Mouse (Mus musculus): Measurements from ENCODE around the gene Pitx1. TPM values are rescaled to one million over a fixed set of nuclear protein-coding genes. Genes with fewer than 3 reads are reported as not detected.

Pitx1 gene
- polyA plus RNA-seq, 1 experiment from 2014 or later: 0.42 TPM

Other genes starting within 250 kb of the Pitx1 start
- gene B4galt7, start 236.3 kb downstream of the Pitx1 start, polyA plus RNA-seq (2014; fragmentation: Nextera tagmentation; extraction: Ambion mirVana): 13.5 and 18.2 TPM in 2 replicates
- gene Caml, start 213.2 kb downstream of the Pitx1 start, polyA plus RNA-seq (2014; fragmentation: Nextera tagmentation; extraction: Ambion mirVana): 58.3 and 60.3 TPM in 2 replicates
- 35.7 and 48.5 TPM in 2 replicates for gene Ddx46, start 201.2 kb downstream of the Pitx1 start, polyA plus RNA-seq (2014; fragmentation: Nextera tagmentation; extraction: Ambion mirVana)
- 55.2 and 77.6 TPM in 2 replicates for gene B230219D22Rik, start 143.1 kb downstream of the Pitx1 start, polyA plus RNA-seq (2014; fragmentation: Nextera tagmentation; extraction: Ambion mirVana)
- 87.1 and 91.7 TPM in 2 replicates for gene Txndc15, start 121.5 kb downstream of the Pitx1 start, polyA plus RNA-seq (2014; fragmentation: Nextera tagmentation; extraction: Ambion mirVana)
- 49.2 and 58.4 TPM in 2 replicates for gene Pcbd2, start 108.8 kb downstream of the Pitx1 start, polyA plus RNA-seq (2014; fragmentation: Nextera tagmentation; extraction: Ambion mirVana)
- gene Catsper3, start 51.6 kb downstream of the Pitx1 start, polyA plus RNA-seq (2014; fragmentation: Nextera tagmentation; extraction: Ambion mirVana): 0.32 TPM in 1 of 2 replicates, not detected in the other

Data from kidney, embryonic 14.5 days (tissue).